Mouse (Mus musculus): ENCODE measurements around the gene Capns2.

DNA sequence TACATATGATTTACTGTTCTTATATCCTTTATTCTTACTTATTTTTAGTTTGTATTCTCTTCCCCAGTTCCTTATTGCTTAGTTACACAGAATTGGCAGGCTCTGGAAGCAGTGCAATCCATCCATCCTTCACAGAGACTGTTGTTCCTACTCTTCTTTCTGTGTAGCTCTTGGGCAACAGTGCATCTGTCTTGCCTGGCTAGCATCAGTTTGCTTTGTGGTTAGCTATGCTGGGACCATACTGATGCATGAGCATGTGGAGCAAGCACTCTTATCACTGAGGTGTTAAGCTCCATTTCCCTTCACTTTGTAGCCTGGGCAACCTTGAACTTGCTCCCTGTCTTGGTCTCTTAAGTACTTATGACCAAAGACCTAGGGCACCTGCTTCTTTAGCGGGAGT lies 39.2 kb upstream of the Capns2 start:
- TF ChIP-seq POLR2A (IDR thresholded peaks at IDR 0.05; ENCODE audit: borderline replicate concordance, insufficient read depth, low read length): no peak
- no peak for TF ChIP-seq CTCF (IDR thresholded peaks at IDR 0.05; ENCODE audit: borderline replicate concordance, insufficient read depth, low read depth, low read length)

Measured in cerebellum, adult 2 months (tissue).